ENCODE assay signal across 25 mouse cellular contexts in the genomic region with DNA sequence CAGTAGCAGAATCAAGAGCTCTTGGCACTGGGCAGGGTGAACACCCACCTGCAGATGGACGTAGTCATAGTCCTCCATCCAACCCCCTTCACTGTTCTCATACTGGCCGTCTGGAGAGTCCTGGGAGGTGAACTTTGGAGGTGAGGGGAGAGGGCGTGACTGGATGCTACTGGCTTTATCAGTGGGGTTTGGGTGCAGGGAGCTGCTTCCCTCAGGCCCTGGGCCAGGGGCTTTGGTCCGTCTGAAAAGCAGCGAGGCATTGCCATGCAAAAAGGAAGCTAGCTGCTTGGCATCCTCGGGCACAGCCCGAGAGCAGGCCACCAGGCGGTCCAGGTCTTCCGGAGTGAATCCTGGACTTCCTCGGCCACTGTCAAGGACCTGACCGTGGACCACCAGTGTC. TPM values are rescaled to one million over a fixed set of nuclear protein-coding genes. Genes with fewer than 3 reads are reported as not detected.
DNase-seq lines count a peak whose midpoint lies in the region; TF ChIP-seq lines count a peak whose summit lies in the region.
"Had no signal": no experiment of that assay in that cellular context is flagged by ENCODE, and none has a peak within 500 bp of the region (broad histone marks: within the 10 kb centered on the region; RNA-seq: fewer than 3 reads in every experiment).

No protein-coding gene starts in this region.

- H3K4me1 ChIP-seq in cerebellum, adult 2 months (ENCODE audit: control insufficient read depth, insufficient read depth, low read length) = peaks cover 58% of the 10 kb centered on the region

- DNase-seq in cerebellum, adult 2 months = peak in 1 of 2 experiments; percentile 43
- no peak for DNase-seq in cerebellum, postnatal 4 days (ENCODE audit: low spot score in 2 of 2)
- DNase-seq in gastrocnemius, postnatal 10 days = peak; percentile 7
- DNase-seq in gastrocnemius, postnatal 36 days = no peak
- no peak for DNase-seq in layer of hippocampus, adult 2 months (ENCODE audit: low spot score in 2 of 2)
- DNase-seq in layer of hippocampus, adult 8-10 months (ENCODE audit: low spot score in 2 of 2) = no peak
- no peak for DNase-seq in left cerebral cortex, adult 2 months (ENCODE audit: extremely low spot score in 1 of 2, low spot score in 2 of 2)
- DNase-seq: layer of hippocampus, adult 9-11 months had no signal

- H3K27me3 ChIP-seq in cerebellum, adult 2 months (ENCODE audit: control insufficient read depth, insufficient read depth, low read length) = no peaks in the 10 kb centered on the region
- H3K27me3 ChIP-seq: embryonic facial prominence, embryonic 15.5 days; forebrain, embryonic 12.5 days; heart, embryonic 12.5 days; midbrain, embryonic 13.5 days; neural tube, embryonic 15.5 days had no signal

- 31% methylated on average over 11 of the region's 11 CpGs for WGBS in cerebellum, adult 2 months

- H3K27ac ChIP-seq in cerebellum, adult 2 months (ENCODE audit: insufficient read depth, low read length) = peak overlapping the region; percentile 62
- H3K27ac ChIP-seq in layer of hippocampus, adult 2 months = peak overlapping the region; percentile 76
- H3K27ac ChIP-seq in left cerebral cortex, adult 2 months = no peak overlapping the region
- H3K27ac ChIP-seq: embryonic facial prominence, embryonic 10.5 days; embryonic facial prominence, embryonic 15.5 days; forebrain, embryonic 12.5 days; kidney, postnatal 0 days; liver, embryonic 14.5 days; macrophage; midbrain, embryonic 13.5 days; neural tube, embryonic 15.5 days had no signal

- intact Hi-C loops in gastrocnemius, postnatal 36 days (cut with DNase I) = no loop called here
- intact Hi-C loops in left cerebral cortex, adult 2 months (cut with DNase I) = no loop called here

- no peak for TF ChIP-seq POLR2A in cerebellum, adult 2 months (IDR thresholded peaks at IDR 0.05; ENCODE audit: borderline replicate concordance, insufficient read depth, low read length)

- TF ChIP-seq CTCF in cerebellum, adult 2 months (IDR thresholded peaks at IDR 0.05; ENCODE audit: borderline replicate concordance, insufficient read depth, low read depth, low read length) = no peak
- no peak for TF ChIP-seq CTCF in layer of hippocampus, adult 2 months (conservative IDR thresholded peaks at IDR 0.05)
- TF ChIP-seq CTCF in left cerebral cortex, adult 2 months (IDR thresholded peaks at IDR 0.05) = no peak

- no peak overlapping the region for H3K4me3 ChIP-seq in cerebellum, adult 2 months (replicated peaks; ENCODE audit: insufficient read depth, low read depth, low read length)
- H3K4me3 ChIP-seq in layer of hippocampus, adult 2 months = no peak overlapping the region
- no peak overlapping the region for H3K4me3 ChIP-seq in left cerebral cortex, adult 2 months
- H3K4me3 ChIP-seq: embryonic facial prominence, embryonic 10.5 days; embryonic facial prominence, embryonic 15.5 days; forebrain, embryonic 12.5 days; heart, embryonic 12.5 days; midbrain, embryonic 13.5 days; neural tube, embryonic 15.5 days had no signal

RNA-seq across cellular contexts. Expression of a gene that starts 22.5 kb away (rescaled TPM):
- 0.29 and 0.33 TPM in 2 replicates for polyA plus RNA-seq in cerebellum, adult 2 months (2012; rRNA removed)
- not detected for total RNA-seq in gastrocnemius, postnatal 10 days (2021)
- not detected for total RNA-seq in gastrocnemius, postnatal 36 days (2021)
- total RNA-seq in layer of hippocampus, adult 2 months (2021) = not detected
- total RNA-seq in layer of hippocampus, adult 8-10 months (2022) = not detected
- not detected for total RNA-seq in left cerebral cortex, adult 2 months (2021)
- total RNA-seq: forebrain, postnatal 0 days; granulocyte monocyte progenitor cell, adult 5-6 weeks; hematopoietic stem cell, adult 5-6 weeks; left cerebral cortex, postnatal 14 days; megakaryocyte-erythroid progenitor cell, adult 5-6 weeks had no signal
- polyA plus RNA-seq: embryonic facial prominence, embryonic 10.5 days; forebrain, embryonic 12.5 days; forebrain, postnatal 0 days; heart, embryonic 12.5 days; heart, postnatal 0 days; hindbrain, embryonic 16.5 days; kidney, postnatal 0 days; limb, embryonic 11.5 days; macrophage; neural tube, embryonic 15.5 days had no signal

RNA-seq across cellular contexts. Expression of a gene that starts 30.3 kb away (rescaled TPM):
- polyA plus RNA-seq in cerebellum, adult 2 months (2012; rRNA removed) = 129 and 146 TPM in 2 replicates
- total RNA-seq in gastrocnemius, postnatal 10 days (2021) = 10 to 100 TPM; 22.3 to 27.1 TPM
- total RNA-seq in gastrocnemius, postnatal 36 days (2021) = 10 to 100 TPM in 1 of 2 experiments, 1 to 10 TPM in 1; 9.4 to 10.5 TPM
- total RNA-seq in layer of hippocampus, adult 2 months (2021) = 10 to 100 TPM; 66.1 to 69.7 TPM
- 10 to 100 TPM; 58.8 to 73.3 (median 62.6) TPM for total RNA-seq in layer of hippocampus, adult 8-10 months (2022)
- 10 to 100 TPM; 49.3 to 54.2 TPM for total RNA-seq in left cerebral cortex, adult 2 months (2021)
- total RNA-seq: granulocyte monocyte progenitor cell, adult 5-6 weeks; hematopoietic stem cell, adult 5-6 weeks; megakaryocyte-erythroid progenitor cell, adult 5-6 weeks had no signal
